Mouse (Mus musculus) MEL (cell line): ENCODE measurements at regions not wholly inside any gene's neighbourhood (a gene's known extent, or its start where the extent isn't known, plus 50 kb on each side); places are given as distances from the start of the nearest gene placed in this dataset.

Source experiments
- DNase-seq: peaks from one replicate; pipeline ENCODE4 v3.0.0; 2011; ENCODE audit warnings: low read depth, low spot score
- H3K27ac ChIP-seq: 2 replicates; pipeline ENCODE4 v1.5.1; 2012; ENCODE audit warnings: low read depth, mild to moderate bottlenecking, control low read depth, low read length, moderate library complexity; ENCODE audit not compliant: control insufficient read depth
- H3K27me3 ChIP-seq, 2 experiments: fragments of 150-350 bp in 1 of 2; sonication (generic) in 1 of 2; 2 replicates each; pipeline ENCODE4 v1.6.1; 2012; ENCODE audit warnings: low read length in 2 of 2, mild to moderate bottlenecking in 2 of 2, improper control_type of control experiment in 1 of 2, moderate library complexity in 1 of 2; ENCODE audit not compliant: insufficient read depth in 2 of 2, control insufficient read depth in 1 of 2
- H3K36me3 ChIP-seq, 2 experiments: 2 replicates each; pipeline ENCODE4 v1.6.1; 2012 to 2014; ENCODE audit warnings: low read length in 2 of 2, improper control_type of control experiment in 1 of 2, inconsistent platforms in 1 of 2, mild to moderate bottlenecking in 1 of 2; ENCODE audit not compliant: insufficient read depth in 2 of 2, control insufficient read depth in 1 of 2
- H3K4me1 ChIP-seq, 2 experiments: fragments of 150-350 bp in 1 of 2; sonication (generic) in 1 of 2; 2 replicates each; pipeline ENCODE4 v1.6.1; 2012; ENCODE audit warnings: low read length in 2 of 2, improper control_type of control experiment in 1 of 2, mild to moderate bottlenecking in 1 of 2; ENCODE audit not compliant: insufficient read depth in 2 of 2, control insufficient read depth in 1 of 2
- H3K4me3 ChIP-seq, 2 experiments: fragments of 150-350 bp in 1 of 2; sonication (generic) in 1 of 2; 2 replicates each; pipeline ENCODE4 v1.5.1; 2012; ENCODE audit warnings: low read depth in 2 of 2, low read length in 2 of 2, mild to moderate bottlenecking in 2 of 2, moderate library complexity in 2 of 2, control low read depth in 1 of 2, improper control_type of control experiment in 1 of 2; ENCODE audit not compliant: control insufficient read depth in 1 of 2, insufficient read depth in 1 of 2
- H3K79me2 ChIP-seq: 2 replicates; pipeline ENCODE4 v1.6.1; 2012; ENCODE audit warnings: mild to moderate bottlenecking, low read length, moderate library complexity; ENCODE audit not compliant: control insufficient read depth, poor library complexity, insufficient read depth
- H3K9ac ChIP-seq: 2 replicates; pipeline ENCODE4 v1.6.1; 2012; ENCODE audit warnings: low read depth, mild to moderate bottlenecking, control low read depth, low read length, moderate library complexity; ENCODE audit not compliant: control insufficient read depth, poor library complexity, severe bottlenecking
- H3K9me3 ChIP-seq: fragments of 150-350 bp; sonication (generic); replicated peaks from 2 replicates; pipeline ENCODE4 v1.6.1; 2012; ENCODE audit warnings: mild to moderate bottlenecking, low read length, improper control_type of control experiment, moderate library complexity; ENCODE audit not compliant: insufficient read depth
- BHLHE40 ChIP-seq: IDR thresholded peaks from 2 replicates; pipeline ENCODE4 v1.6.1; 2012; ENCODE audit warnings: low read depth, mild to moderate bottlenecking, inconsistent platforms, low read length, improper control_type of control experiment, borderline replicate concordance
- CHD1 ChIP-seq: IDR thresholded peaks from 2 replicates; pipeline ENCODE4 v1.6.1; 2012; ENCODE audit warnings: low read depth, mild to moderate bottlenecking, inconsistent platforms, low read length, improper control_type of control experiment
- E2F4 ChIP-seq: IDR thresholded peaks from 2 replicates; pipeline ENCODE4 v1.6.1; 2011; ENCODE audit warnings: low read depth, low read length, improper control_type of control experiment, borderline replicate concordance
- ELF1 ChIP-seq: IDR thresholded peaks from 2 replicates; pipeline ENCODE4 v1.6.1; 2014; ENCODE audit warnings: low read depth, mild to moderate bottlenecking, inconsistent platforms, low read length, improper control_type of control experiment, moderate library complexity
- EP300 ChIP-seq, 2 experiments: IDR thresholded peaks; 2 replicates each; pipeline ENCODE4 v1.6.1; 2011; ENCODE audit warnings: improper control_type of control experiment in 2 of 2, low read length in 2 of 2, low read depth in 1 of 2, mild to moderate bottlenecking in 1 of 2
- GABPA ChIP-seq: IDR thresholded peaks from 2 replicates; pipeline ENCODE4 v1.6.1; 2012; ENCODE audit warnings: low read depth, mild to moderate bottlenecking, inconsistent platforms, low read length, improper control_type of control experiment, moderate library complexity
- HCFC1 ChIP-seq: IDR thresholded peaks from 2 replicates; pipeline ENCODE4 v1.6.1; 2012; ENCODE audit warnings: low read depth, mild to moderate bottlenecking, inconsistent platforms, low read length, improper control_type of control experiment, moderate library complexity
- JUND ChIP-seq: IDR thresholded peaks from 2 replicates; pipeline ENCODE4 v1.6.1; 2011; ENCODE audit warnings: low read depth, mild to moderate bottlenecking, improper control_type of control experiment, low read length
- MAX ChIP-seq: IDR thresholded peaks from 2 replicates; pipeline ENCODE4 v1.6.1; 2011; ENCODE audit warnings: low read length, improper control_type of control experiment
- NELFE ChIP-seq: IDR thresholded peaks from 2 replicates; pipeline ENCODE4 v1.6.1; 2011; ENCODE audit warnings: low read depth, low read length, improper control_type of control experiment
- NRF1 ChIP-seq: IDR thresholded peaks from 2 replicates; pipeline ENCODE4 v1.6.1; 2014; ENCODE audit warnings: low read depth, mild to moderate bottlenecking, inconsistent platforms, low read length, improper control_type of control experiment, moderate library complexity; ENCODE audit not compliant: poor library complexity, insufficient read depth, severe bottlenecking
- POLR2A ChIP-seq, 2 experiments: IDR thresholded peaks; 2 replicates each; pipeline ENCODE4 v1.6.1; 2011 to 2012; ENCODE audit warnings: low read length in 2 of 2, mild to moderate bottlenecking in 2 of 2, control low read depth in 1 of 2, improper control_type of control experiment in 1 of 2, low read depth in 1 of 2, moderate library complexity in 1 of 2; ENCODE audit not compliant: control insufficient read depth in 1 of 2, insufficient read depth in 1 of 2, poor library complexity in 1 of 2
- POLR2AphosphoS2 ChIP-seq: IDR thresholded peaks from 2 replicates; pipeline ENCODE4 v1.6.1; 2011; ENCODE audit warnings: low read length, improper control_type of control experiment
- SIN3A ChIP-seq: IDR thresholded peaks from 2 replicates; pipeline ENCODE4 v1.6.1; 2012; ENCODE audit warnings: low read length, improper control_type of control experiment, inconsistent platforms
- SMC3 ChIP-seq: IDR thresholded peaks from 2 replicates; pipeline ENCODE4 v1.6.1; 2011; ENCODE audit warnings: low read depth, low read length, improper control_type of control experiment
- TBP ChIP-seq: IDR thresholded peaks from 2 replicates; pipeline ENCODE4 v1.8.0; 2011; ENCODE audit warnings: low read depth, low read length, improper control_type of control experiment
- UBTF ChIP-seq: IDR thresholded peaks from 2 replicates; pipeline ENCODE4 v1.6.1; 2012; ENCODE audit warnings: low read depth, mild to moderate bottlenecking, inconsistent platforms, low read length, improper control_type of control experiment, moderate library complexity, borderline replicate concordance; ENCODE audit not compliant: insufficient read depth
- ZKSCAN1 ChIP-seq: IDR thresholded peaks from 2 replicates; pipeline ENCODE4 v1.6.1; 2012; ENCODE audit warnings: low read depth, mild to moderate bottlenecking, inconsistent platforms, low read length, improper control_type of control experiment, moderate library complexity
- ZMIZ1 ChIP-seq: IDR thresholded peaks from 2 replicates; pipeline ENCODE4 v1.6.1; 2012; ENCODE audit warnings: low read depth, mild to moderate bottlenecking, inconsistent platforms, low read length, improper control_type of control experiment, moderate library complexity

DNA sequence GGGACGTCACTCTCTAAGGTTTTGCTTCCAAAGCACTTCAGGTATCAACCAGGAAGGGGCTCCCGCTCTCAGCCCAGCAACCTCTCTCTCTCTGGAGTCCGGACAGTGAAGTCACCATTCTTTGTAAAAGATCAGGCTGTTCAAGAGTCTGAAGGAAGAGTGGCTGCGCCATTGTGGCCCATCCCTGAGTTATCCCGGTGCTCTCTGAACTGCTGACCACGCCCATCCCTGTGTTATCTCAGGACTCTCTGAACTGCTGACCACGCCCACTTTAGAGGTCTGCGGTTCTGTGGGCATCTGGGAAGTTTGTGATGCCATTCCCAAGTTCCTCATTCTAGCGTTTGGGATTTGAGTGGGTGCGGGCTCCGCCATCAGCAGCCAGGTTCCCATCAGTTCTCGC is 239.1 kb upstream of the Nfe2l3 start:
- Histone ChIP-seq H3K36me3 (no peaks in the 10 kb centered on the region), H3K27me3 (peaks cover under 1 to 2% of the 10 kb centered on the region in 2 experiments; a peak in 3 of 4 replicates), H3K79me2 (no peaks in the 10 kb centered on the region), H3K9ac (no peak overlapping the region), H3K4me3 (no peak overlapping the region), H3K9me3 (no peaks in the 10 kb centered on the region), H3K27ac (no peak overlapping the region), H3K4me1 (no peaks in the 10 kb centered on the region)
- DNase-seq = no peak
- TF ChIP-seq EP300 (IDR thresholded peaks at IDR 0.05; ENCODE audit: low read depth in 1 of 2, low read length in 2 of 2) (no peak), NELFE (no peak), E2F4 (no peak), NRF1 (no peak), HCFC1 (no peak), ELF1 (no peak), JUND (no peak), GABPA (no peak)

DNA sequence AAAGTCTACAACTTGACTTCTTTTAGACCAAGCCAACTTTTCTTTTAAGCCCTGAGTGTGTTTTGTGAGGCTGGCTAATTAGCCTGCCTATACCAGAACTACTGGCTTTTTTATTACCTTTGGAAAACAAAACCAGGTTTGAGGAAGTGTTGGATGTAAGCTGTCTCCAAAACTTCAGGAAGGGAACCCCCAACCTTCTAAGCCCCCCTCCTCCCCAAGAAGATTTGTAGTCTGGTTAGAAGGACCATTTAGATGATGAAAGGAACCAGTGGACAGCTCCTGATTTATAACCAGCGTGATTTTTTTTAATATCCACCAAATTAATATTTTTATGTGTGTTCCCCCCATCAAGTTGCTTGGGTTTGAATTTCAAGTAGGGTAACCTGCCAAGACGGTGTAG is 236.1 kb upstream of the Nfe2l3 start:
- H3K4me3 ChIP-seq = no peak overlapping the region
- H3K27me3 ChIP-seq = peaks cover 0 to 2% of the 10 kb centered on the region in 2 experiments; a peak in 3 of 4 replicates
- no peaks in the 10 kb centered on the region for H3K79me2 ChIP-seq
- H3K9ac ChIP-seq = no peak overlapping the region
- no peaks in the 10 kb centered on the region for H3K4me1 ChIP-seq
- no peaks in the 10 kb centered on the region for H3K9me3 ChIP-seq
- H3K27ac ChIP-seq = no peak overlapping the region
- no peak for DNase-seq
- H3K36me3 ChIP-seq = no peaks in the 10 kb centered on the region
- TF ChIP-seq JUND (no peak), CHD1 (no peak)

GRCm38 (mm10) chr6:51197000-51197774 is 235.3 kb upstream of the Nfe2l3 start:
- Histone ChIP-seq H3K79me2 (no peaks in the 10 kb centered on the region), H3K4me3 (no peak overlapping the region), H3K4me1 (no peaks in the 10 kb centered on the region), H3K27ac (no peak overlapping the region), H3K36me3 (no peaks in the 10 kb centered on the region), H3K9me3 (no peaks in the 10 kb centered on the region), H3K27me3 (peaks cover 0 to 2% of the 10 kb centered on the region in 2 experiments; a peak in 3 of 4 replicates), H3K9ac (no peak overlapping the region)
- TF ChIP-seq TBP = no peak
- TF ChIP-seq ZKSCAN1 = no peak
- no peak for TF ChIP-seq UBTF
- TF ChIP-seq POLR2AphosphoS2 = no peak
- no peak for TF ChIP-seq SMC3
- no peak for TF ChIP-seq ZMIZ1
- TF ChIP-seq SIN3A = no peak
- TF ChIP-seq HCFC1 = no peak
- no peak for TF ChIP-seq BHLHE40
- TF ChIP-seq ELF1 = no peak
- TF ChIP-seq MAX = no peak
- no peak for TF ChIP-seq POLR2A (IDR thresholded peaks at IDR 0.05; ENCODE audit: control insufficient read depth in 1 of 2, insufficient read depth in 1 of 2, low read depth in 1 of 2, low read length in 2 of 2, poor library complexity in 1 of 2)
- no peak for TF ChIP-seq JUND
- DNase-seq = no peak
